Mouse (Mus musculus) MEL (cell line): ENCODE data around the gene Ncam1.

Experiments used
- CTCF ChIP-seq, 3 experiments: IDR thresholded peaks in 2 of 3; conservative IDR thresholded peaks in 1 of 3; 2 replicates each; pipeline ENCODE4 v1.5.1; 2011 to 2012; ENCODE audit warnings: low read length in 3 of 3, low read depth in 2 of 3, mild to moderate bottlenecking in 2 of 3, improper control_type of control experiment in 1 of 3, inconsistent platforms in 1 of 3, mixed read lengths in 1 of 3, moderate library complexity in 1 of 3; ENCODE audit not compliant: control insufficient read depth in 1 of 3, insufficient read depth in 1 of 3, poor library complexity in 1 of 3, severe bottlenecking in 1 of 3
- ELF1 ChIP-seq: IDR thresholded peaks from 2 replicates; pipeline ENCODE4 v1.6.1; 2014; ENCODE audit warnings: low read depth, mild to moderate bottlenecking, inconsistent platforms, low read length, improper control_type of control experiment, moderate library complexity
- EP300 ChIP-seq, 2 experiments: IDR thresholded peaks; 2 replicates each; pipeline ENCODE4 v1.6.1; 2011; ENCODE audit warnings: improper control_type of control experiment in 2 of 2, low read length in 2 of 2, low read depth in 1 of 2, mild to moderate bottlenecking in 1 of 2
- ETS1 ChIP-seq: IDR thresholded peaks from 2 replicates; pipeline ENCODE4 v1.6.1; 2012; ENCODE audit warnings: low read depth, mild to moderate bottlenecking, inconsistent platforms, low read length, improper control_type of control experiment, moderate library complexity
- GATA1 ChIP-seq: IDR thresholded peaks from 2 replicates; pipeline ENCODE4 v1.6.1; 2011; ENCODE audit warnings: low read depth, low read length, improper control_type of control experiment
- MAFK ChIP-seq: IDR thresholded peaks from 2 replicates; pipeline ENCODE4 v1.6.1; 2011; ENCODE audit warnings: low read depth, mild to moderate bottlenecking, low read length, improper control_type of control experiment, borderline replicate concordance
- MAX ChIP-seq: IDR thresholded peaks from 2 replicates; pipeline ENCODE4 v1.6.1; 2011; ENCODE audit warnings: low read length, improper control_type of control experiment
- MXI1 ChIP-seq: IDR thresholded peaks from 2 replicates; pipeline ENCODE4 v1.6.1; 2011; ENCODE audit warnings: mild to moderate bottlenecking, low read depth, low read length, improper control_type of control experiment
- NELFE ChIP-seq: IDR thresholded peaks from 2 replicates; pipeline ENCODE4 v1.6.1; 2011; ENCODE audit warnings: low read depth, low read length, improper control_type of control experiment
- POLR2A ChIP-seq, 2 experiments: IDR thresholded peaks; 2 replicates each; pipeline ENCODE4 v1.6.1; 2011 to 2012; ENCODE audit warnings: low read length in 2 of 2, mild to moderate bottlenecking in 2 of 2, control low read depth in 1 of 2, improper control_type of control experiment in 1 of 2, low read depth in 1 of 2, moderate library complexity in 1 of 2; ENCODE audit not compliant: control insufficient read depth in 1 of 2, insufficient read depth in 1 of 2, poor library complexity in 1 of 2
- POLR2AphosphoS5 ChIP-seq: IDR thresholded peaks from 2 replicates; pipeline ENCODE4 v1.6.1; 2012; ENCODE audit warnings: low read depth, borderline replicate concordance, mild to moderate bottlenecking, inconsistent platforms, low read length, moderate library complexity, mixed read lengths
- TAL1 ChIP-seq: IDR thresholded peaks from 2 replicates; pipeline ENCODE4 v1.6.1; 2012; ENCODE audit warnings: mild to moderate bottlenecking, inconsistent platforms, low read length, moderate library complexity, mixed read lengths
- USF1 ChIP-seq: IDR thresholded peaks from 2 replicates; pipeline ENCODE4 v1.6.1; 2014; ENCODE audit warnings: low read depth, mild to moderate bottlenecking, inconsistent platforms, low read length, improper control_type of control experiment, moderate library complexity
- ZC3H11A ChIP-seq: IDR thresholded peaks from 2 replicates; pipeline ENCODE4 v1.6.1; 2012; ENCODE audit warnings: low read depth, mild to moderate bottlenecking, inconsistent platforms, low read length, improper control_type of control experiment

- TF ChIP-seq POLR2AphosphoS5 (no peak), CTCF (IDR thresholded peaks at IDR 0.05 in 2 of 3, conservative IDR thresholded peaks at IDR 0.05 in 1 of 3; ENCODE audit: control insufficient read depth in 1 of 3, insufficient read depth in 1 of 3, low read depth in 2 of 3, low read length in 3 of 3, poor library complexity in 1 of 3, severe bottlenecking in 1 of 3) (no peak), EP300 (IDR thresholded peaks at IDR 0.05; ENCODE audit: low read depth in 1 of 2, low read length in 2 of 2) (no peak), USF1 (no peak), NELFE (no peak), TAL1 (no peak), MAFK (no peak), POLR2A (IDR thresholded peaks at IDR 0.05; ENCODE audit: control insufficient read depth in 1 of 2, insufficient read depth in 1 of 2, low read depth in 1 of 2, low read length in 2 of 2, poor library complexity in 1 of 2) (no peak), ELF1 (no peak), ETS1 (no peak), GATA1 (no peak), ZC3H11A (no peak), MXI1 (no peak), MAX (no peak)
Observed at GRCm38 (mm10) chr9:49534958-49535357, 263.8 kb downstream of the Ncam1 start.
